In genomic region chr3:131465536-131466260, GRCm38 (mm10) we compare ENCODE assay signal across 19 mouse cellular contexts. TPM values are rescaled to one million over a fixed set of nuclear protein-coding genes. Genes with fewer than 3 reads are reported as not detected.
DNase-seq lines count a peak whose midpoint lies in the region; ATAC-seq lines count a peak whose summit lies in the region.
"Had no signal": no experiment of that assay in that cellular context is flagged by ENCODE, and none has a peak within 500 bp of the region (broad histone marks: within the 10 kb centered on the region; RNA-seq: fewer than 3 reads in every experiment).

No protein-coding gene starts in this region.

- no peaks in the 10 kb centered on the region for H3K36me3 ChIP-seq in midbrain, embryonic 11.5 days (ENCODE audit: control insufficient read depth, insufficient read depth, low read length)
- H3K36me3 ChIP-seq in midbrain, embryonic 15.5 days (replicated peaks) = no peaks in the 10 kb centered on the region
- no peaks in the 10 kb centered on the region for H3K36me3 ChIP-seq in kidney, embryonic 15.5 days
- no peaks in the 10 kb centered on the region for H3K36me3 ChIP-seq in embryonic facial prominence, embryonic 10.5 days (replicated peaks)
- H3K36me3 ChIP-seq: embryonic facial prominence, embryonic 12.5 days; forebrain, embryonic 15.5 days; hindbrain, embryonic 12.5 days; intestine, embryonic 15.5 days; lung, embryonic 15.5 days had no signal

- no peaks in the 10 kb centered on the region for H3K9me3 ChIP-seq in midbrain, embryonic 11.5 days (ENCODE audit: control insufficient read depth, low read length)
- no peaks in the 10 kb centered on the region for H3K9me3 ChIP-seq in midbrain, embryonic 15.5 days
- H3K9me3 ChIP-seq in kidney, embryonic 15.5 days (replicated peaks) = no peaks in the 10 kb centered on the region
- no peaks in the 10 kb centered on the region for H3K9me3 ChIP-seq in embryonic facial prominence, embryonic 10.5 days
- H3K9me3 ChIP-seq: embryonic facial prominence, embryonic 12.5 days; forebrain, embryonic 15.5 days; hindbrain, embryonic 12.5 days; intestine, embryonic 15.5 days; lung, embryonic 15.5 days had no signal

- no peaks in the 10 kb centered on the region for H3K4me1 ChIP-seq in midbrain, embryonic 11.5 days (ENCODE audit: control insufficient read depth, insufficient read depth, low read length)
- no peaks in the 10 kb centered on the region for H3K4me1 ChIP-seq in midbrain, embryonic 15.5 days
- H3K4me1 ChIP-seq in kidney, embryonic 15.5 days = peaks cover 24% of the 10 kb centered on the region
- H3K4me1 ChIP-seq in embryonic facial prominence, embryonic 10.5 days = peaks cover 8% of the 10 kb centered on the region; the same call in 1 of the 2 replicates
- H3K4me1 ChIP-seq: embryonic facial prominence, embryonic 12.5 days; forebrain, embryonic 15.5 days; megakaryocyte, embryonic 14.5 days had no signal

- no peak overlapping the region for H3K9ac ChIP-seq in midbrain, embryonic 11.5 days (ENCODE audit: low read length)
- H3K9ac ChIP-seq in midbrain, embryonic 15.5 days = no peak overlapping the region
- no peak overlapping the region for H3K9ac ChIP-seq in kidney, embryonic 15.5 days
- H3K9ac ChIP-seq: embryonic facial prominence, embryonic 12.5 days; forebrain, embryonic 15.5 days; hindbrain, embryonic 12.5 days; intestine, embryonic 15.5 days; lung, embryonic 15.5 days had no signal

- no peak overlapping the region for H3K4me2 ChIP-seq in midbrain, embryonic 11.5 days
- H3K4me2 ChIP-seq in midbrain, embryonic 15.5 days = no peak overlapping the region
- H3K4me2 ChIP-seq in kidney, embryonic 15.5 days = peak overlapping the region; percentile 22
- H3K4me2 ChIP-seq: embryonic facial prominence, embryonic 12.5 days; forebrain, embryonic 15.5 days; hindbrain, embryonic 12.5 days; intestine, embryonic 15.5 days; lung, embryonic 15.5 days had no signal

- no peak for ATAC-seq in midbrain, embryonic 11.5 days (ENCODE audit: low FRiP score)
- ATAC-seq in midbrain, embryonic 15.5 days (replicated peaks) = no peak
- ATAC-seq in kidney, embryonic 15.5 days (replicated peaks; ENCODE audit: low FRiP score) = no peak
- ATAC-seq in megakaryocyte progenitor cell, adult 5-6 weeks (replicated peaks; ENCODE audit: poor library complexity) = peak; percentile 53
- ATAC-seq: forebrain, embryonic 15.5 days; intestine, embryonic 15.5 days had no signal

- 86% methylated on average over 3 of the region's 3 CpGs for WGBS in midbrain, embryonic 11.5 days
- 92% methylated on average over 3 of the region's 3 CpGs for WGBS in midbrain, embryonic 15.5 days
- WGBS in kidney, embryonic 15.5 days = 68% methylated on average over 3 of the region's 3 CpGs
- WGBS in embryonic facial prominence, embryonic 10.5 days = 86% methylated on average over 3 of the region's 3 CpGs

- H3K4me3 ChIP-seq in midbrain, embryonic 11.5 days (ENCODE audit: low read depth, low read length) = no peak overlapping the region
- no peak overlapping the region for H3K4me3 ChIP-seq in midbrain, embryonic 15.5 days
- H3K4me3 ChIP-seq in kidney, embryonic 15.5 days (replicated peaks) = no peak overlapping the region
- H3K4me3 ChIP-seq in embryonic facial prominence, embryonic 10.5 days = no peak overlapping the region
- H3K4me3 ChIP-seq: embryonic facial prominence, embryonic 12.5 days; forebrain, embryonic 15.5 days; heart, adult 2 months; hindbrain, embryonic 12.5 days; intestine, embryonic 15.5 days; layer of hippocampus, adult 2 months; lung, embryonic 15.5 days; megakaryocyte, embryonic 14.5 days had no signal

- DNase-seq in kidney, adult 11 months = peak; percentile 52
- no peak for DNase-seq in kidney, postnatal 14 days
- peak; percentile 21 for DNase-seq in midbrain, embryonic 11.5 days (ENCODE audit: low spot score, missing footprints)
- no peak for DNase-seq in frontal cortex, postnatal 10 days (ENCODE audit: low spot score in 2 of 2)
- DNase-seq in embryonic facial prominence, embryonic 10.5 days (ENCODE audit: low spot score) = no peak
- DNase-seq: cerebellum, adult 18-20 months; heart, adult 2 months; thymus, postnatal 14 days had no signal

- H3K27ac ChIP-seq in midbrain, embryonic 11.5 days (ENCODE audit: low read depth, low read length) = no peak overlapping the region
- H3K27ac ChIP-seq in midbrain, embryonic 15.5 days = no peak overlapping the region
- no peak overlapping the region for H3K27ac ChIP-seq in kidney, embryonic 15.5 days
- no peak overlapping the region for H3K27ac ChIP-seq in embryonic facial prominence, embryonic 10.5 days (replicated peaks)
- H3K27ac ChIP-seq: embryonic facial prominence, embryonic 12.5 days; forebrain, embryonic 15.5 days; heart, adult 2 months; hindbrain, embryonic 12.5 days; intestine, embryonic 15.5 days; layer of hippocampus, adult 2 months; lung, embryonic 15.5 days; stomach, postnatal 0 days had no signal

- no peaks in the 10 kb centered on the region for H3K27me3 ChIP-seq in midbrain, embryonic 11.5 days (ENCODE audit: control insufficient read depth, insufficient read depth, low read length)
- H3K27me3 ChIP-seq in midbrain, embryonic 15.5 days (replicated peaks) = no peaks in the 10 kb centered on the region
- no peaks in the 10 kb centered on the region for H3K27me3 ChIP-seq in kidney, embryonic 15.5 days
- H3K27me3 ChIP-seq in embryonic facial prominence, embryonic 10.5 days (replicated peaks; ENCODE audit: low read depth, poor library complexity, severe bottlenecking) = no peaks in the 10 kb centered on the region
- H3K27me3 ChIP-seq: embryonic facial prominence, embryonic 12.5 days; forebrain, embryonic 15.5 days; hindbrain, embryonic 12.5 days; intestine, embryonic 15.5 days; lung, embryonic 15.5 days; megakaryocyte, embryonic 14.5 days had no signal

RNA-seq across cellular contexts. Expression of gene Sgms2, which starts 25.5 kb away (rescaled TPM):
- 0.70 and 1.1 TPM in 2 replicates for polyA plus RNA-seq in midbrain, embryonic 11.5 days (2014; fragmentation: Nextera tagmentation; extraction: Ambion mirVana)
- 1.4 TPM in 2 replicates for polyA plus RNA-seq in midbrain, embryonic 15.5 days (2015; fragmentation: Nextera tagmentation; extraction: Ambion mirVana)
- 10.5 and 17.0 TPM in 2 replicates for polyA plus RNA-seq in kidney, embryonic 15.5 days (2015; fragmentation: Nextera tagmentation; extraction: Ambion mirVana)
- total RNA-seq in megakaryocyte progenitor cell, adult 5-6 weeks (2015) = 74.7 and 77.2 TPM in 2 replicates
- total RNA-seq in megakaryocyte progenitor cell, adult 5-6 weeks (2017) = 34.3 and 38.6 TPM in 2 replicates
- polyA plus RNA-seq in embryonic facial prominence, embryonic 10.5 days (2016; fragmentation: Nextera tagmentation; extraction: Ambion mirVana) = 0.77 and 1.2 TPM in 2 replicates

Comparison
In these comparisons a context has a peak if more than half of its experiments do, and no peak if none do; other contexts are left out.
1. DNase-seq: peak in kidney, adult 11 months (single experiment) and midbrain, embryonic 11.5 days (single experiment); none in kidney, postnatal 14 days (single experiment), frontal cortex, postnatal 10 days (0 of 2) and embryonic facial prominence, embryonic 10.5 days (single experiment).